Mouse (Mus musculus): ENCODE measurements around the gene Rps6ka2. TPM values are rescaled to one million over a fixed set of nuclear protein-coding genes. Genes with fewer than 3 reads are reported as not detected.

The Rps6ka2 gene
- total and polyA plus RNA-seq, 2 experiments from 2014 or later = 13.6 to 37.4 TPM

GRCm38 (mm10) chr17:7138186-7138925 lies 31.6 kb upstream of the Rps6ka2 start:
- Histone ChIP-seq H3K27ac (ENCODE audit: low read depth) (no peak overlapping the region), H3K9ac (replicated peaks; ENCODE audit: low read depth, low read length) (no peak overlapping the region), H3K9me3 (replicated peaks; ENCODE audit: control insufficient read depth, low read length) (no peaks in the 10 kb centered on the region), H3K36me3 (replicated peaks; ENCODE audit: control insufficient read depth, insufficient read depth, low read length) (no peaks in the 10 kb centered on the region), H3K27me3 (ENCODE audit: control insufficient read depth, insufficient read depth, low read length) (0 out of 2 replicates have a peak, but pooled peaks cover 5% of the 10 kb centered on the region), H3K4me1 (ENCODE audit: control insufficient read depth, insufficient read depth) (peaks cover 8% of the 10 kb centered on the region), H3K4me3 (ENCODE audit: low read depth, low read length) (no peak overlapping the region), H3K4me2 (ENCODE audit: low read depth, low read length) (no peak overlapping the region)
- no peak for TF ChIP-seq EP300 (IDR thresholded peaks at IDR 0.05; ENCODE audit: low read depth)
- TF ChIP-seq CTCF (IDR thresholded peaks at IDR 0.05; ENCODE audit: low read depth) = no peak
- WGBS = 61% methylated on average over 21 of the region's 21 CpGs
- peak; percentile 57 for ATAC-seq (ENCODE audit: insufficient read depth, low read depth)
- no peak for DNase-seq (ENCODE audit: low spot score)

DNA sequence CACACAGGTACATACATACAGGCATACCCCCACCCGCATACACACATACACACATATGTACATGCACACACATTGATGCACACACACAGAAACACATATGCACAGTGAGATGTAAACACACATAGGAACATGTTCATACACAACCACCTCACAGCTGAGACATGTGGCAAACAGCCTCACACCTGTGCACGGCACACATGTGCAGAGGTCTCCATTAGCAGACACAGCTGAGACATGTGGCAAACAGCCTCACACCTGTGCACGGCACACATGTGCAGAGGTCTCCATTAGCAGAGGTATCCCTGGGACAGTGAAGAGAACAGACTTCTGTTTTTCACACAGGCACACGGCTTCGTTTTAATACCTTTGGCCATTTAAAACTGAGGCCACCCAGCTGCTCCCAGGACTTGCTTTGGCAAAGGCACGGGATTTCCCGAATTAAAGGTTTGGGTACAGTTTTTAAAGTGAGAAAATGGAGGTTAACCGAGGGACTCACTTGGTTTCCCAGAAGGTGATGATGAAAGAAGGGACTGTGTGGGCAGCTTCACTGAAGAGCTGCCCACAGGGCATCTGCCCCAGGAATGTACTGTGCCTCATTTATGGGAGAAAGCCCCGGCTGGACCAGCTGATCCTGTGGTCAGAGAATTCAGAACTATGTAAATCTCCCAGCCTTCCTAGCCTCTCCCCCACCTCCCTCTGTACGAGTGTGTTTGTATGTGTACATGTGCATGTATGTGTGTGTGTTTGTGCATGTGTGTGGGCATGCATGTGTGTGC lies 29.3 kb upstream of the Rps6ka2 start:
- Histone ChIP-seq H3K9me3 (replicated peaks; ENCODE audit: control insufficient read depth, low read length) (no peaks in the 10 kb centered on the region), H3K4me2 (ENCODE audit: low read depth, low read length) (no peak overlapping the region), H3K27me3 (ENCODE audit: control insufficient read depth, insufficient read depth, low read length) (0 out of 2 replicates have a peak, but pooled peaks cover 5% of the 10 kb centered on the region), H3K36me3 (replicated peaks; ENCODE audit: control insufficient read depth, insufficient read depth, low read length) (no peaks in the 10 kb centered on the region), H3K4me3 (ENCODE audit: low read depth, low read length) (no peak overlapping the region), H3K9ac (replicated peaks; ENCODE audit: low read depth, low read length) (no peak overlapping the region), H3K4me1 (ENCODE audit: control insufficient read depth, insufficient read depth) (peaks cover 17% of the 10 kb centered on the region), H3K27ac (ENCODE audit: low read depth) (no peak overlapping the region)
- TF ChIP-seq EP300 (IDR thresholded peaks at IDR 0.05; ENCODE audit: low read depth) (no peak), CTCF (IDR thresholded peaks at IDR 0.05; ENCODE audit: low read depth) (no peak)
- WGBS = 85% methylated on average over 10 of the region's 10 CpGs
- ATAC-seq (ENCODE audit: insufficient read depth, low read depth) (no peak), DNase-seq (ENCODE audit: low spot score) (no peak)

DNA sequence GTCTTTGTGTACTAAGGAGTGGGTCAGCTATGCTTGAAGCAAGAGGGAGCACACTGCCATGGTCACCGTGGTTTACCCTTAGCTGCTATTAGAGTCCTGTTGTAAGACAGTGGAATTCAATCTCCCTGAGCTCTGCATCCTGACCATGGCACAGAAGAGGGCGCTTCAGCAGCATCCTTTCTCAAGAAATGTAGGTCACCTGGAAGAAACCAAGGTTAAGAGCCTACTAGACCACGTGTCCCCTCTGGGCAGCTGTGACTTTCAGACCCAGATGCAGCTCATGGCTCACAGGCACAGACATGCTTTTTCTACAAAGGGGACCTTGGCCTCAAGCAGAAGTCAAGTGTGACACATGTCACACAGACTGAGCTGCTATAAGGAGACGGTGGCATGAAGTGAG lies 27.5 kb upstream of the Rps6ka2 start:
- DNase-seq (ENCODE audit: low spot score) = no peak
- Histone ChIP-seq H3K27ac (ENCODE audit: low read depth) (no peak overlapping the region), H3K4me2 (ENCODE audit: low read depth, low read length) (no peak overlapping the region), H3K9ac (replicated peaks; ENCODE audit: low read depth, low read length) (no peak overlapping the region), H3K9me3 (replicated peaks; ENCODE audit: control insufficient read depth, low read length) (no peaks in the 10 kb centered on the region), H3K36me3 (replicated peaks; ENCODE audit: control insufficient read depth, insufficient read depth, low read length) (no peaks in the 10 kb centered on the region), H3K4me1 (ENCODE audit: control insufficient read depth, insufficient read depth) (peaks cover 23% of the 10 kb centered on the region), H3K4me3 (ENCODE audit: low read depth, low read length) (no peak overlapping the region), H3K27me3 (ENCODE audit: control insufficient read depth, insufficient read depth, low read length) (0 out of 2 replicates have a peak, but pooled peaks cover 10% of the 10 kb centered on the region)
- WGBS = 57% methylated on average over 4 of the region's 4 CpGs
- TF ChIP-seq CTCF (IDR thresholded peaks at IDR 0.05; ENCODE audit: low read depth) = no peak
- no peak for TF ChIP-seq EP300 (IDR thresholded peaks at IDR 0.05; ENCODE audit: low read depth)
- no peak for ATAC-seq (ENCODE audit: insufficient read depth, low read depth)

GRCm38 (mm10) chr17:7143885-7144518 lies 25.9 kb upstream of the Rps6ka2 start:
- no peak overlapping the region for H3K4me3 ChIP-seq (ENCODE audit: low read depth, low read length)
- TF ChIP-seq CTCF (IDR thresholded peaks at IDR 0.05; ENCODE audit: low read depth) (no peak), EP300 (IDR thresholded peaks at IDR 0.05; ENCODE audit: low read depth) (no peak)
- H3K27ac ChIP-seq (ENCODE audit: low read depth) = no peak overlapping the region
- DNase-seq (ENCODE audit: low spot score) (peak; percentile 29), ATAC-seq (ENCODE audit: insufficient read depth, low read depth) (peak; percentile 66)
- no peak overlapping the region for H3K9ac ChIP-seq (replicated peaks; ENCODE audit: low read depth, low read length)
- H3K4me2 ChIP-seq (ENCODE audit: low read depth, low read length) = no peak overlapping the region
- H3K27me3 ChIP-seq (ENCODE audit: control insufficient read depth, insufficient read depth, low read length) = 0 out of 2 replicates have a peak, but pooled peaks cover 10% of the 10 kb centered on the region
- H3K4me1 ChIP-seq (ENCODE audit: control insufficient read depth, insufficient read depth) = peaks cover 14% of the 10 kb centered on the region
- 17% methylated on average over 7 of the region's 7 CpGs for WGBS
- H3K36me3 ChIP-seq (replicated peaks; ENCODE audit: control insufficient read depth, insufficient read depth, low read length) = no peaks in the 10 kb centered on the region
- H3K9me3 ChIP-seq (replicated peaks; ENCODE audit: control insufficient read depth, low read length) = no peaks in the 10 kb centered on the region

GRCm38 (mm10) chr17:7145373-7146058 lies 24.4 kb upstream of the Rps6ka2 start:
- H3K27ac ChIP-seq (ENCODE audit: low read depth) = no peak overlapping the region
- no peaks in the 10 kb centered on the region for H3K36me3 ChIP-seq (replicated peaks; ENCODE audit: control insufficient read depth, insufficient read depth, low read length)
- H3K4me3 ChIP-seq (ENCODE audit: low read depth, low read length) = no peak overlapping the region
- ATAC-seq (ENCODE audit: insufficient read depth, low read depth) (no peak), DNase-seq (ENCODE audit: low spot score) (no peak)
- no peaks in the 10 kb centered on the region for H3K9me3 ChIP-seq (replicated peaks; ENCODE audit: control insufficient read depth, low read length)
- 43% methylated on average over 9 of the region's 9 CpGs for WGBS
- H3K27me3 ChIP-seq (ENCODE audit: control insufficient read depth, insufficient read depth, low read length) = 0 out of 2 replicates have a peak, but pooled peaks cover 10% of the 10 kb centered on the region
- H3K4me2 ChIP-seq (ENCODE audit: low read depth, low read length) = no peak overlapping the region
- TF ChIP-seq CTCF (IDR thresholded peaks at IDR 0.05; ENCODE audit: low read depth) = no peak
- no peak for TF ChIP-seq EP300 (IDR thresholded peaks at IDR 0.05; ENCODE audit: low read depth)
- peaks cover 14% of the 10 kb centered on the region for H3K4me1 ChIP-seq (ENCODE audit: control insufficient read depth, insufficient read depth)
- H3K9ac ChIP-seq (replicated peaks; ENCODE audit: low read depth, low read length) = no peak overlapping the region

Data from heart, postnatal 0 days (tissue).